Mouse (Mus musculus) gastrocnemius, postnatal 36 days (tissue): ENCODE results near the gene Gpx3. TPM values are rescaled to one million over a fixed set of nuclear protein-coding genes. Genes with fewer than 3 reads are reported as not detected.
"Not testable (repeated sequence)": the region's sequence is repeated elsewhere in the genome, so short reads cannot be mapped to it uniquely, and the experiment has no call there.

Experiments
- DNase-seq, 2 experiments: peaks; one replicate each; pipeline ENCODE4 v3.0.0; 2022
- intact Hi-C: fragments of 180-260 bp; cut with DNase I; formaldehyde crosslinking; loops from one replicate; pipeline ENCODE4 v1.15.1; 2025
- total RNA-seq, 2 experiments: library from RNA; stranded (reverse); gene quantifications; 2 replicates each; pipeline ENCODE4 v1.2.3; 2021

Gpx3 gene
- total RNA-seq, 2 experiments from 2014 or later = 27.6 to 44.7 TPM

DNA sequence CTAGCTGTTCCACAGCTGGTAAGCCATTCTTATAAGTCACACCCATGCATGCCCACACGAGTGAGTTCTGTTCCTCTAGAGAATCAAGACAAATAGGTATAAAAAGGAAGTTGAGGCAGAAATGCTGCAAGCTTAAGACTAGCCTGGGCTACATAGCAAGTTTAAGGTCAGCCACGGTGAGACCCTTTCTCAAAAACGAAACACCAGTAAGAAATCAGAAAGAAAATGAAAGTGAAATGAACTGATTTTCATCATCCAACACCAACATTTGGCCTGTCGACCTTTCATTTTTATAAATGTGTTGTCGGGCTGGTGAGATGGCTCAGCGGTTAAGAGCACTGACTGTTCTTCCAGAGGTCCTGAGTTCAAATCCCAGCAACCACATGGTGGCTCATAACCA, 23.4 kb upstream of the Gpx3 start:
- no peak for DNase-seq
- intact Hi-C loops = loop anchor here (2.0 kb wide), 1 partner anchor 106 kb away; no protein-coding TSS in a partner anchor

DNA sequence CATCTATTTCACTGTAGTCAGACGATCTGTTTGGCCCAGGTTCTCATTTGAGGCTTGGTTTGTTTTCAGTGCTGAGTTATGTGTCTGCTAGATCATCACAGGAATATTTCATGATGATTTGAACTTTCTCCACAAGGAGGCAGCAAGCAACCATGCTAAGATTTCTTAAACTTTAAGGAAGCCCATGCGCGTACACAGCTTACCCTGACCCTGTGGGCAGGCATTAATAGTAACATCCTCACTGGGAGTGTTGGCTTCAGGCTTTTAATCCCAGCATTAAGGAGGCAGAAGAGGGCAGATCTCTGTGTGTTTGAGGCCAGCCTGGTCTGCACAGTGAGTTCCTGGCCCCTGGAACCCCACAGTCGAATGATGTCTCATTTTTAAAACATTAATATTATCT, 22.8 kb upstream of the Gpx3 start:
- DNase-seq = peak in 1 of 2 experiments; percentile 33
- intact Hi-C loops = loop anchor here (2.0 kb wide), 1 partner anchor 105 kb away; no protein-coding TSS in a partner anchor

DNA sequence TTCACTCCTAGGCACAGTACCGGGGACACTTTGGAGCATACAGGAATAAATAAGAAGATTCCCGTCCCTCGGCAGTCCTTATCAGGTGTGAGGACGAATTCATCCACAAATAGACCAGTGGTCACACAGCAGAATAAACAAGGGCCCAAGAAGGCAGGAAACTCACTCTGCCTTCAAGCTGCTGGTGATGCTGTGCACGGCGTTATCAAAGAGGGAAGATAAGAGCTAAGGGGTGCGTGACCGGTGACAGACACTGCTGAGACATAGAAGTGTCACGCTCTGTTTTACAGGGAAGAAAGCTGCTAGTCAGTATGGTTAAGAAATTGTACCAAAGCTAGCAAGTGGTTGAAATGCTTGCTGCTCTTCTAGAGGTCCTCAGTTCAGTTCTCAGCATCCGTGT, 22.3 kb upstream of the Gpx3 start:
- intact Hi-C loops = loop anchor here (1.0 to 2.0 kb wide), 2 partner anchors 47 to 105 kb away; no protein-coding TSS in a partner anchor
- no peak for DNase-seq

DNA sequence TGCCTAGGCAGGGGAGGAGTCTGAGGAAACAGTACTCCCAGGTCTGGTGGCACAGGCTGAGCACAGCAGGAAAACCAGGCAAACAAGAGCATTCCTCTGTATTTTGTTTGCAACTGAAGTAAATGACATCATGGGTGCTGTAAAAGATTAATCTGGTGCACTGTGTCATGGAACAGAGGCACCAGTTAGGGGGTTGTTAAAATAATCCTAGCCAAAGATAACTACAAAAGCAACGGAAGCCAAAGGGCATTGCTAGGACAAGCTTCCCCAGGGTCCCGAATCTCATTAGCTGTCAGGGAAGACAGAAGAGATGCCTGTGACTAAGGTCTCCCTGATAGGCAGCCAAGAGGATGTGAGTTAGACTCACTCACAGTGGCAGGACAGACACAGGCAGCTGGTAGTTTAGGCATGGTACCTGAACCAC, 21.2 kb upstream of the Gpx3 start:
- intact Hi-C loops = no loop called here

DNA sequence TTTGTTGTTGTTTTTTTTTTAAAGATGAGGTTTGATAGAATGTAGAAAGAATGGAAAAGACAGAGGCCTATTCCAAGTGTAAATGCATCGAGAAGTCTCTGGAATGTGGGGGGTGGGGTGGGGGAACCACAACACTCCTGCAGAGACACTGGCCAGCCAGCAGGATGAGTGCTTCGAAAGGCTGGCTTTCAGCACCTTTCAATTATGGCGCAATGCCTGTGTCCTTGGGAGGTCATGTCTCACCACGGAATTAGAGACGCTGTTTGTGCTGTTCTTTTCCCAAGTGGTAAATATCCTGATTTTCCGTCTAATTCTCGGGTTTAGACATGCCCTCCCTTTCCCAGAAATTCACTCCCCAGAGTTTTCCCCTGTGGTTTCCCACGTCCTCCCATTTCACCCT, 19.6 kb upstream of the Gpx3 start:
- intact Hi-C loops = no loop called here
- DNase-seq = peak in 1 of 2 experiments; percentile 48

More for the DNA sequence above, 21.2 kb upstream of the Gpx3 start:
- no peak for DNase-seq

DNA sequence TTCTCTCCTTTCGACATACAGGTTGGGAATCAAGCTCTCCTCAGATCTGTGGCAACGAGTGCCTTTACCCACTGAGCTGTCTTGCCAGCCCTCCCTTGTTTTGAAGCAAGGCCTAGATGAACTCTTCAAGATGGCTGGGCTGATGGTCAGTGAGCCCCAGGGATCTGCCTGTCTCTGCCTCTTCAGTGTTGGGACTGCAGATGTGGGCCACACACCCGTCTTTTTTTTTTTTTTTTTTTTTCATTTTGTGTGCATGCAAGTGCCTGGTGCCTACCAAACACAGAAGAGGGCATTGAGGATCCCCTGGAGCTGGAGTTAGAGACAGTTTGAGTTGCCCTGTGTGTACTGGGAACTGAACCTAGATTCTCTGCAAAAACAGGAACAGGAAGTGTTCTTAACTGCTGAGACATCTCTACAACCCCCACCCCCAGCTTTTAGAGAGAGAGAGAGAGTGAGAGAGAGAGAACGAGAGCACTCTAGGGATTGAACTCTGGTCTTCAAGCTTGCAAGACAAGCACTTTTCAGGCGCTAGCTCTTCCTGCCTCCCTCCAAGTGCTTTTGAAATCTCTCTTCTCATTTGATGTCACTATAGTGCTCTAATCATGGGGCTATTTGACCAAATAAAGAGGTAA, 17.9 kb upstream of the Gpx3 start:
- no peak for DNase-seq
- intact Hi-C loops = no loop called here

DNA sequence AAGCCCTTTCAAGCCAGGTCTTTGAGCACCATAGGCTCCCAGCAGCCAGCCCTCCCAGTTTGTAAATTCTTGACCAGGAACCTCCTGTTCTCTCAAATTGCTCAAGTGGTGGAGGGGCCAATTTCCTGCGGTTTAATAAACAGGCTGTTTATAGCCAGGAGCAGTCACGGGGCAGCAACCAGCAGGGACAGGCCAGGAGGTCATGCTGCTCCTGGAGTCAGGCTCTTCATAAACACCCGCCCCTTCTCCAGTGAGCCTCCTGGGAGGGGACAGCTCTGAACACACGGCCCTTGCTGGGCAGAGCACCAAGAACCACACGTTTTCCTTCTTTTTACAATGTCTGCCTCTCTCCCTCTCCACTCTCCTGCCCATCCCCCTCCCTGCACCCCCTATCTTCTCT, 17.3 kb upstream of the Gpx3 start:
- DNase-seq = peak; percentile 47 to 76
- intact Hi-C loops = no loop called here

DNA sequence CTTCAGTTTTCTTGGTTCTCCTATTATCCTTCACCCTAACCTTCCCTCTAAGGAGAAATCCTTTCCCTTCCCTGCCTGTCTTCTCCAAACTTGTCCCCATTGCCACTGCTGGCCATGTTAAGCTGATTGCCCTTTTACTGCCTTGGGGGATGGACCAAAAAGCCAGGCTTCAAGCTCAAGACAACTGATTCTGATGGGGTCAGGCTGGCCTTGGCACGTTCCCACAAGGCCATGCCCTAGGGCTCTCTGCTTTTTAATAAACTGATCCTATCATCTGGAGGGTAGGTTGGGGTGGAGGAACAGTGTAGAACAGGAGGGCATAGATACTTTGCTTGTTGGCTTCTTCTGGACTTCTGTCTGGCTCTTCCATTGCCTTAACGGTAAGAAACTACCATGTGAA, 16.8 kb upstream of the Gpx3 start:
- intact Hi-C loops = no loop called here
- no peak for DNase-seq

DNA sequence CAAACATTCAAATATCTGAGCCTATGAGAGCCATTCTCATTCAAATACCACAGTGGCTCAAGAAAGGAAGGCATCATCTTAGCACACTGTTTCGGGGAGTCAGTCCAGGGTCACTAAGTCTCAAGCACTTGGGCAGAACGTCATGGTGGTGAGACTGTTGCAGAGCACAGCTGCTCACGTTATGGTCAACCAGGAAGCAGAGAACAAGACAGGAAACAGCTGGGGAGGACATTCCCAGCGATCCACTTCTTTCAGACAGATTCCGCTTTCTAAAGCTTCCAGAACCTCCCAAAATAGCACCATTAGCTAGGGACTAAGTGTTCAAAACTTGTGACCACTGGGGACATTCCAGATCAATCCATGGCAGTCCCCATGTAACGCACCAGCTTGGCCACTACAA, 14.3 kb upstream of the Gpx3 start:
- intact Hi-C loops = no loop called here
- DNase-seq = no peak

DNA sequence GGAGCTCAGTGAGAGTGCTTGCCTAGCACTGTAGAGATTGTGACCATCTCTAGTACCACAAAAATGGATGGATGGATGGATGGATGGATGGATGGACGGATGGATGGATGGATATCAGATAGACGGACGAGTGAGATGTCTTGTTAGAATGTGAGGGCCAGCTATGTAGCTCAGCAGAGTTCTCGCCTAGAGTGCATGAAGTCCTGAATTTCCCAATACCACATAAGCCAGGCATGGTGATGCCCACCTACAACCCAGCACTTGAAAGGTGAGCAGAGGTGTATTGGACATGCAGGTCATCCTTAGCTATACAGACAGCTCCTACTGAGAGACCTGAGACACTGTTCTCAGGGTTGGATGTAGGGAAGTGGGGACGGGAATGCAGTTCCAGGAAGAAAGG, 10.9 kb upstream of the Gpx3 start:
- intact Hi-C loops = no loop called here
- no peak for DNase-seq

DNA sequence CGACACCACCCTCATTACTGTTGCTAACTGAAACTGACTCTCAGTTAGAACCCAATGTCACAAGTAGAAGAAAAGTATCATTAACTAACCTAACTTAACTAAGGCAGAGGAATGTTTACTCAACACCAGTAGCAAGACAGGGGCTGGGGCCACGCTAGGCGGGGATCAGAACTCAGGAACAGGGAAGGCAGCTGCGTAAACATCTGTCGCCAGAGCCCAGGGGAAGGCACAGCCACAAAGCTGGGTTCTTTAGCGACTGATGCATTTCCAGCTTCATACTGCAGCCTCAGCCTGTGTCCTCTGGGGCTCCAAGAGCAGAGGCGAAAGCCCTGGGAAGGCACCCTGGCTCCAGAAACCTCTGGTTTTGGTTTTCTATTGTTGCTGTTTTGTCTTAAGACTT, 10.2 kb upstream of the Gpx3 start:
- DNase-seq = no peak
- intact Hi-C loops = no loop called here

DNA sequence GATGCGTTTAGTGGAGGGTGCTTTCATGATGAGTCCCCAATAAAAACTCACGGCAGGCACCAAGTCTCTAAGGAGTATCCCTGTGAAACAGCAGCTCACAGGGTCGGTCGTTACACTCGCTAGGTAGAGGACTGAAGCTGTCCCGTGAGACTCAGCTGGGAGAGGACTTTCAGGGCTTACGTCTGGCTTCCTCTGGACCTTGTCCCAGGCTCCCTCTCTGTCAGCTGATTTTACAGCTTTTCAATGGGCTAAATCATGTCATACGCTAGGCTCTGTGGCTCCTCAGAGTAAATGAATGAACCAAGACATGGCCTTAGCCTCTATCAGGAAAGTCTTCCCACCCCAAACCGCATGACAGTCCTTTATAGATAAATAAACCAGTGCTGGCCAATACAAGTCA, 7.7 kb upstream of the Gpx3 start:
- intact Hi-C loops = no loop called here
- DNase-seq = no peak

DNA sequence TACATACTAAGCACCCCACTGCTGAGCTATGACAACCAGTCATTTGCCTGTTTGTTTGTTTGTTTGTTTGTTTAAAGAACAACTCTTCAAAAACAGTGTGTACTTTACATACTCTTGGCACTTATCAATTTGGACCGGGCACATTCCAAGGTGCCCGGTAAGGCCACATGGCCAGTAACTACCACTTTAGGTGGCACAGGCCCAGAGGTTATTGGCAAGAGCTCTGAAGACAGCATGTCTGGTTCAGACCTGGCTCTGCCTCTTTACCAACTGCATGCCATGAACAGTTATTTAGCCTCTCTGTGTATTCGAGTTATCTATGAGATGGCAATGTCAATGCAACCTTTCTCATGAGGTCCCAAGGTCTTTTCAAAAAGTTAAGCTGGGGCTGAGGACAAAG, 5.6 kb upstream of the Gpx3 start:
- DNase-seq, intact Hi-C loops: not testable (repeated sequence)

DNA sequence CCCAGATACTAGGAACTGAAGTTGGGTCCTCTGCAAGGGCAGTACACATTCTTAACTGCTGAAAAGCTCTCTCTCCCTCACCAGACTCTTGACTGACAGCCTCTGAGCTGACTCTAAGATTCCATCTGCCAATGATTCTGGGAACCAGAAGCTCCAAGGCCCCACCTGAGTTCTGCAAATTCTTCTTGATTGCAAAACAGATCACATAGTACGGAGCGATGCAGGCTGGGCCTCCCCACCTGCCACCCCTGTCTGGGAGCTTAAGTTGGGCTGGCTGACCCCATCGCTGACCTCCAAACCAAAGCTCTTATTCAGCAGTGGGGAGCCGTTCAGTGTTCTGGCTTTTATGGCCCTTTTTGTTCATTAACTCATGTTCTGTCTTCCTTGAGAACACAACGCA, 4.8 kb upstream of the Gpx3 start:
- intact Hi-C loops = no loop called here
- no peak for DNase-seq

DNA sequence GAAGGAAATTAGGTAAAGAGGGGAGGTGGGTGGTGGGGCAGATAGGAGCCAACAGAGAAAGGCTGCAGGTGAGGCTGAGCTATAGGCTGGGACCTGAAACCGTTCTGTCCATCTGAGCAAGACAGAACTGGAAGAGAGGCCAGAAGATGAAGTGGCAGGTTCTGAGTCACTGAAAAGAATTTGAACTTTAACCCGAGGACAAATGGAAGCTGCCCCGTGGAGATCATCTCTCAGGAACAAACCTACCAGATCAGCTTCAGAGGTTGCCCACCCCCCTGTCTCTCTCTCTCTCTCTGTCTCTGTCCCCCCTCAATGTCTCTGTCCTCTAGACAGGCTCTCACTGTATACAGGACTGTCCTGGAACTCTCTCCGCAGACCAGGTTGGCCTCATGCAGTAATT, 2.6 kb upstream of the Gpx3 start:
- intact Hi-C loops = no loop called here
- no peak for DNase-seq

DNA sequence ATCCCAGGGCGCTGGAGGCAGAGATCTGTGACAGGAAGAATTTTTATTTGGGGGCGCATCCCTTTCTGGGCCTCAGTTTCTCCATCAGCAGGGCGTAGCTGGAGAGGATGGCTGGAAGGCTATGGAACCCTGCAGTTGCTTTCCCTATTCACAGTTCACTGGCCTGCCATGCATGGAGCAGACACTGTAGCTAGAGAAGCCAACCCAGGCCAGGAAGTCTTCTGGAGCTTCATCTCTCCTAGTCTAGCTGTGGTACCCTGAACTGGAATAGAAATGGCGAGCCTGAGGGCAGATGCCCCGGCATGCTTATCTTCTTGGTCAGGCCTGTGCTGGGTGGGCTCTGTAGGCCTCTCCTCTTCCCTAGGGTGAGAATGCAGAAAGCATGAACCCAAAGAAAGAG, 1.1 kb downstream of the Gpx3 start:
- intact Hi-C loops = no loop called here
- no peak for DNase-seq

DNA sequence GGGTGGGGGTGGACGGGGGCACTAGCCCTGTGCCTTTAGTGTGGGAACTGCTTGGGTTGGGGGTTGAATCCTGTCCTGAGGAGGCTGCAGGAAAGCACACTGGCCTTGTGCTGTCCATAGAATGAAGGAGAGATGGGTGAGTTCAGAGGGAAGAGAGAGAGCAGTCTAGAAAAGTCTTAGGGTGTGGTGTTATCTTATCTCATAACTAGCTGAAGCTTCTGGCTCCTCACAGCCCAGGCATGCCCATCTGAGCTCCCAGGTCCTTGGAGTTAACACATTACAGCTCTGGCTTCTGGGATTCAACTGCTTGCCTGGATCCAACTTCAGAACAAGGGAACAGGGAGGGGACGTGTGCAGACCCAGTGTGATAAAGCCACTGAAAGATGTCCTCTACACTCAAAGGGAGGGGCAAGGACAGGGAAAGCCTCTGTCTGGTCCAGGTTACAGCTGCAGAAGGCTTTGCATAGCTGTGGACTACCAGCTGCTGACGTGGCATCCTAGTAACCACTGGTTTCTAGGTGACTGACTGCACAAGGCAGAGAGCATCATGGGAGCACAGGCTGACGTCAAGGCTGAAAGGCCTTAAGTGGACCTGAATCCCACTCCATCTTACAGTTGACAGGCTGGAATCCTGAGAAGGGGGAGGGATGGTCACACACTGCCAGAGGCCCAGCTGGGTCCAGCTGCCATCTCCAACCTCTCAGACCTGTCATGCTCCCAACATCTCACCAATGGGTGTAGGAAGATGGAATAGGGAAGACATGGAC, 1.9 kb downstream of the Gpx3 start:
- DNase-seq = no peak
- intact Hi-C loops = no loop called here

DNA sequence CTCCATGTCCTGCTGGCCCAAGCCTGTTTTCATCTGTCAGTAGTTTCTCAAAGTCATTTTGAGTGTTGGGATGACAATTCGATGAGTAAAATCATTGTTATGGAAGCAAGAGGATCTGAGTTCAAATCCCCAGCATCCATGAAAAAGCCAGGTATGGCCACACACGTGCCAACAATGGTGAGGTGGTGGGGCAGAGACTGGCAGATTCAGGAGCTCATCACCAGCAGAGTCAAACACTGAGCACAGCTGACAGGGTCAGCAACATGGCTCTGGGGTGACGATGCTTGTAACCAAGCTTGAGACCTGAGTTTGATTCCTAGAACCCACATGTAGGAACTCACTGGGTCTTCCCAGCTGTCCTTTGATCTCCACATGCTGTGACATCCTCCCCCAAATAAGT, 2.8 kb downstream of the Gpx3 start:
- intact Hi-C loops = no loop called here
- no peak for DNase-seq

DNA sequence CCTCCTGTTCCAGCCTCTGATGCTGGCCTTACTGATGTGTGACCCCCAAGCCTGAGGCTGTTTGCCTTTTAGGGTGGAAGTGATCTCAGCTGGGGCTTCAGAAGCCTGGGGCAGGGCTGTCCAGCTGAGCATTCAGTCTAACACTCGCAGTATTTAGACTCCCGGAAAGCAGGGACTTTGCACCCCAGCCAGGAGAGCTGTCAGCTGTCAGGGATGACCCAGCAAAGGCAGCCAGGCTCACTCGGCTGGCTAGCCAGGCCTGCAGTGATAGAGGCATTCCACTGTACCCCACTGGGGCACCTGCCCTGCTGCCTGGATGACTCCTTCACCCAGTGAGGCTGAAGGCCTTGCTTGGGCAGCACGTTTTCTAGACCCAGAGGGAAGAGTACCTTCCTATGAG, 3.7 kb downstream of the Gpx3 start:
- DNase-seq = no peak
- intact Hi-C loops = no loop called here

DNA sequence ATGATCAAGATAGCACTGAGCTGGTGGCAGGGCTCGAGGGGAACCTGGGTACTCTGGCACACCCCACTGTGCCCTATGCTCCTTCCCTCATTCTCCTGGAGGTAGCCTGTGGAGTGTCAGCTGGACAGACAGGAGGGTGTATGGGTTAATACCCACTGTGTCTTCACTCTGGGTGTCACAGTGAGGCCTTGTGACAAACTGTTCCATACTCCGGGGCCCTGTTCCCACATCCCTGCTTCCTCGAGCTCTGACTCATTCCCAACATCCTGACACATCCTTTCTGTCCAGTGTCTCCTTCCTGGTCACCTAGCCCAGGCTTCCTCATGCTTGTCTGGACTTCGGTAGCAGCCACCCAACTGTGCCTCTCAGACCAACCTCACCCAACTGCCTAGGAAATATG, 4.2 kb downstream of the Gpx3 start:
- no peak for DNase-seq
- intact Hi-C loops = no loop called here

DNA sequence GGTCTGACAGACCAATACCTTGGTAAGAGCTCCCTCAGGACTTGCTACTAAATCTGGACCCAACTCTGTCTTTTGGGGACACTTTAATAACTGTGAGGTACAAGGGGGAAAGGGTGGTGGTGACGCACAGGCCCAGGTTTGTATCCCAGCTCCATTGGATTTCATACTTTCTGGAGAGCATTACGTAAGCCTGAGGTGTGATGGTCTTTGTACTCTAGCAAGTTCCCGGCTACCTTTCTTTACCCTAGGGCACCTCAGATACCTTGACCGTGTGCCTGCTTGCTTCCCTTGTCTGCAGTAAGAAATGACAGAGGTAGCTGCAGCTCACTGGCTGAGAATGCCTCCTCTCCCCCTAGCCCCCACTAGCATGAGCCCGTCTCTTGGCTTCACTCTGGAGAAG, 5.0 kb downstream of the Gpx3 start:
- intact Hi-C loops = no loop called here
- DNase-seq = no peak

DNA sequence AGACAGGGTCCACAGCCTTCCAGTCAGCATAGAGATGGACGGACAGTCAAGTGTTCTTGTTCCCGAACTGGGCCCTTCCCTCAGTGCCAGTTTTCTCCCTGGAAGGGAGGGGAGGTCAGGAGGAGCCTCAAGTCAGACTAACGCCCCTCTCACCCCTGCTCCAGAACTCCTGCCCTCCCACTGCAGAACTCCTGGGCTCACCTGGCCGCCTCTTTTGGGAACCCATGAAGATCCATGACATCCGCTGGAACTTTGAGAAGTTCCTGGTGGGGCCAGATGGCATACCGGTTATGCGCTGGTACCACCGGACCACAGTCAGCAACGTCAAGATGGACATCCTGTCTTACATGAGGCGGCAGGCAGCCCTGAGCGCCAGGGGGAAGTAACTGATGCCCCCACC, 7.0 kb downstream of the Gpx3 start:
- intact Hi-C loops = no loop called here
- no peak for DNase-seq
